Comparison of ENCODE assay signal across 8 mouse cellular contexts in genomic region chr11:38543893-38544292, GRCm38 (mm10).
A peak's percentile ranks its signal among the peaks of the same experiment; 100 is the strongest.
DNase-seq lines count a peak whose midpoint lies in the region; ATAC-seq and TF ChIP-seq lines count a peak whose summit lies in the region.

No protein-coding gene starts in this region.

- TF ChIP-seq POLR2A in kidney, adult 2 months (IDR thresholded peaks at IDR 0.05; ENCODE audit: low read depth, low read length) = no peak

- no peak for ATAC-seq in limb, embryonic 11.5 days (ENCODE audit: insufficient number of reproducible peaks, low FRiP score, low TSS enrichment, low read depth)

- no peak overlapping the region for H3K4me3 ChIP-seq in kidney, adult 2 months (ENCODE audit: insufficient read depth, low read depth, low read length)
- H3K4me3 ChIP-seq in E14TG2a.4 (replicated peaks; ENCODE audit: low read length) = no peak overlapping the region
- no peak overlapping the region for H3K4me3 ChIP-seq in limb, embryonic 11.5 days (ENCODE audit: low read depth, low read length)

- H3K9ac ChIP-seq in limb, embryonic 11.5 days (ENCODE audit: low read length) = no peak overlapping the region

- 0 out of 2 replicates have a peak, but pooled peaks have one; percentile 4 for TF ChIP-seq CTCF in kidney, adult 2 months (conservative IDR thresholded peaks at IDR 0.05; ENCODE audit: insufficient read depth, insufficient read length, low read depth, low read length)
- peak; percentile 11 for TF ChIP-seq CTCF in E14TG2a.4 (conservative IDR thresholded peaks at IDR 0.05; ENCODE audit: low read length)

- H3K4me2 ChIP-seq in limb, embryonic 11.5 days (ENCODE audit: low read depth, severe bottlenecking) = no peak overlapping the region

- WGBS in kidney, adult 2 months = 12% methylated on average over 8 of the region's 8 CpGs
- WGBS in limb, embryonic 11.5 days = 12% methylated on average over 8 of the region's 8 CpGs

- no peak overlapping the region for H3K27ac ChIP-seq in kidney, adult 2 months (ENCODE audit: insufficient read depth, low read depth, low read length)
- no peak overlapping the region for H3K27ac ChIP-seq in limb, embryonic 11.5 days (replicated peaks; ENCODE audit: low read depth, low read length)

- no peaks in the 10 kb centered on the region for H3K36me3 ChIP-seq in kidney, adult 2 months (ENCODE audit: control insufficient read depth, insufficient read depth, low read length)
- no peaks in the 10 kb centered on the region for H3K36me3 ChIP-seq in E14TG2a.4 (ENCODE audit: insufficient read depth, low read length)
- H3K36me3 ChIP-seq in limb, embryonic 11.5 days (ENCODE audit: control insufficient read depth, insufficient read depth, low read length) = no peaks in the 10 kb centered on the region

- no peaks in the 10 kb centered on the region for H3K27me3 ChIP-seq in kidney, adult 2 months (replicated peaks; ENCODE audit: control insufficient read depth, insufficient read depth, low read length)
- 0 out of 2 replicates have a peak, but pooled peaks cover 3% of the 10 kb centered on the region for H3K27me3 ChIP-seq in E14TG2a.4 (ENCODE audit: insufficient read depth, low read length)
- no peaks in the 10 kb centered on the region for H3K27me3 ChIP-seq in limb, embryonic 11.5 days (ENCODE audit: control insufficient read depth, insufficient read depth, low read length)

- no peaks in the 10 kb centered on the region for H3K4me1 ChIP-seq in kidney, adult 2 months (ENCODE audit: control insufficient read depth, insufficient read depth, low read length)
- no peaks in the 10 kb centered on the region for H3K4me1 ChIP-seq in E14TG2a.4 (replicated peaks; ENCODE audit: low read depth, low read length)
- H3K4me1 ChIP-seq in limb, embryonic 11.5 days (ENCODE audit: control insufficient read depth, insufficient read depth, low read length) = no peaks in the 10 kb centered on the region

- DNase-seq in kidney, adult 2 months = no peak
- no peak for DNase-seq in kidney, adult 9 months
- peak; percentile 0 for DNase-seq in c-Kit-positive CD71-positive TER-119-positive erythroid progenitor cells, embryonic 14.5 days (ENCODE audit: low spot score)
- DNase-seq in limb, embryonic 11.5 days (ENCODE audit: low spot score) = peak; percentile 36
- DNase-seq in spleen, postnatal 36 days (ENCODE audit: low spot score in 2 of 2) = no peak
- DNase-seq in urinary bladder, postnatal 36 days (ENCODE audit: low spot score in 2 of 2) = no peak
- DNase-seq in heart, adult 8-10 months (ENCODE audit: low spot score) = no peak

- H3K9me3 ChIP-seq in E14TG2a.4 (ENCODE audit: low read length) = no peaks in the 10 kb centered on the region
- H3K9me3 ChIP-seq in limb, embryonic 11.5 days (ENCODE audit: control insufficient read depth, low read length) = no peaks in the 10 kb centered on the region

Comparison
In these comparisons a context has a peak if more than half of its experiments do, and no peak if none do; other contexts are left out.
1. DNase-seq: peak in c-Kit-positive CD71-positive TER-119-positive erythroid progenitor cells, embryonic 14.5 days (single experiment) and limb, embryonic 11.5 days (single experiment); none in kidney, adult 2 months (single experiment), kidney, adult 9 months (single experiment), spleen, postnatal 36 days (0 of 2), urinary bladder, postnatal 36 days (0 of 2) and heart, adult 8-10 months (single experiment).